Mouse (Mus musculus): ENCODE measurements at regions not wholly inside any gene's neighbourhood (a gene's known extent, or its start where the extent isn't known, plus 50 kb on each side); places are given as distances from the start of the nearest gene placed in this dataset.
"Not testable (repeated sequence)": the region's sequence is repeated elsewhere in the genome, so short reads cannot be mapped to it uniquely, and the experiment has no call there.

- intact Hi-C loops (cut with DNase I), result no loop called here
These were observed 836.2 kb upstream of the Sox9 start for GRCm38 (mm10) chr11:111945806-111946205.

GRCm38 (mm10) chr11:111947671-111948070, 834.4 kb upstream of the Sox9 start:
- intact Hi-C loops (cut with DNase I), result no loop called here

GRCm38 (mm10) chr11:111953421-111953820, 828.6 kb upstream of the Sox9 start:
- intact Hi-C loops (cut with DNase I), result no loop called here

- intact Hi-C loops (cut with DNase I), result no loop called here
These were observed 824.2 kb upstream of the Sox9 start for GRCm38 (mm10) chr11:111957721-111958287.

GRCm38 (mm10) chr11:111961047-111961837, 820.8 kb upstream of the Sox9 start:
- intact Hi-C loops (cut with DNase I), result no loop called here

GRCm38 (mm10) chr11:111961846-111962245, 820.2 kb upstream of the Sox9 start:
- intact Hi-C loops (cut with DNase I), result no loop called here

- intact Hi-C loops (cut with DNase I), result no loop called here
These were observed 818.0 kb upstream of the Sox9 start for GRCm38 (mm10) chr11:111964066-111964465.

- intact Hi-C loops (cut with DNase I), result no loop called here
These were observed 815.6 kb upstream of the Sox9 start for GRCm38 (mm10) chr11:111966401-111966800.

GRCm38 (mm10) chr11:111971001-111971400, 811.0 kb upstream of the Sox9 start:
- intact Hi-C loops (cut with DNase I), result no loop called here

GRCm38 (mm10) chr11:111978667-111979066, 803.4 kb upstream of the Sox9 start:
- intact Hi-C loops (cut with DNase I), result no loop called here

GRCm38 (mm10) chr11:111996395-111996794, 785.6 kb upstream of the Sox9 start:
- intact Hi-C loops (cut with DNase I), result no loop called here

GRCm38 (mm10) chr11:112010848-112011247, 771.2 kb upstream of the Sox9 start:
- intact Hi-C loops (cut with DNase I), result not testable (repeated sequence)

GRCm38 (mm10) chr11:112017906-112018305, 764.1 kb upstream of the Sox9 start:
- intact Hi-C loops (cut with DNase I), result no loop called here

GRCm38 (mm10) chr11:112028031-112028430, 754.0 kb upstream of the Sox9 start:
- intact Hi-C loops (cut with DNase I), result no loop called here

GRCm38 (mm10) chr11:112038741-112039140, 743.3 kb upstream of the Sox9 start:
- intact Hi-C loops (cut with DNase I), result no loop called here

GRCm38 (mm10) chr11:112044455-112044854, 737.6 kb upstream of the Sox9 start:
- intact Hi-C loops (cut with DNase I), result no loop called here

GRCm38 (mm10) chr11:112045353-112045752, 736.7 kb upstream of the Sox9 start:
- intact Hi-C loops (cut with DNase I), result no loop called here

- intact Hi-C loops (cut with DNase I), result no loop called here
These were observed 731.7 kb upstream of the Sox9 start for GRCm38 (mm10) chr11:112050362-112050761.

GRCm38 (mm10) chr11:112055591-112055990, 726.4 kb upstream of the Sox9 start:
- intact Hi-C loops (cut with DNase I), result no loop called here

- intact Hi-C loops (cut with DNase I), result no loop called here
These were observed 714.8 kb upstream of the Sox9 start for GRCm38 (mm10) chr11:112067176-112067575.

- intact Hi-C loops (cut with DNase I), result no loop called here
These were observed 713.2 kb upstream of the Sox9 start for GRCm38 (mm10) chr11:112068821-112069220.

GRCm38 (mm10) chr11:112071571-112071970, 710.5 kb upstream of the Sox9 start:
- intact Hi-C loops (cut with DNase I), result no loop called here

GRCm38 (mm10) chr11:112081386-112081785, 700.6 kb upstream of the Sox9 start:
- intact Hi-C loops (cut with DNase I), result no loop called here
